Mouse (Mus musculus) liver, embryonic 14.5 days (tissue): ENCODE measurements around the gene Pprc1.

Source experiments
- CTCF ChIP-seq: IDR thresholded peaks from 2 replicates; pipeline ENCODE4 v1.5.1; 2016; ENCODE audit warnings: antibody characterized with exemption, low read depth, control low read depth
- EP300 ChIP-seq: IDR thresholded peaks from 2 replicates; pipeline ENCODE4 v1.6.1; 2016; ENCODE audit warnings: antibody characterized with exemption, low read depth

- no peak for TF ChIP-seq CTCF
- TF ChIP-seq EP300 = no peak
Measured at GRCm38 (mm10) chr19:46096396-46096795, 51.7 kb downstream of the Pprc1 start.
